Mouse (Mus musculus) kidney, postnatal 0 days (tissue): ENCODE measurements around the gene Tmem267. TPM values are rescaled to one million over a fixed set of nuclear protein-coding genes. Genes with fewer than 3 reads are reported as not detected.
"Not testable (repeated sequence)": the region's sequence is repeated elsewhere in the genome, so short reads cannot be mapped to it uniquely, and the experiment has no call there.

Experiments
- ATAC-seq: fragments of 200-750 bp; cut with Nextera tagmentation; replicated peaks from 2 replicates; pipeline ENCODE4 v1.8.0; 2017; ENCODE audit warnings: low read depth, moderate number of reproducible peaks, moderate TSS enrichment, moderate library complexity; ENCODE audit not compliant: low FRiP score
- DNase-seq: peaks from one replicate; pipeline ENCODE4 v3.0.0-alpha.2; 2016; ENCODE audit warnings: low spot score
- H3K27ac ChIP-seq: fragments of 300-500 bp; sonication (generic); 2 replicates; pipeline ENCODE4 v1.5.1; 2014; ENCODE audit warnings: mild to moderate bottlenecking
- H3K27me3 ChIP-seq: fragments of 300-500 bp; sonication (generic); 2 replicates; pipeline ENCODE4 v1.6.1; 2014; ENCODE audit warnings: low read length, mixed read lengths; ENCODE audit not compliant: insufficient read depth
- H3K36me3 ChIP-seq: fragments of 300-500 bp; sonication (generic); 2 replicates; pipeline ENCODE4 v1.6.1; 2014; ENCODE audit warnings: low read length, mixed read lengths; ENCODE audit not compliant: insufficient read depth
- H3K4me1 ChIP-seq: fragments of 300-500 bp; sonication (generic); replicated peaks from 2 replicates; pipeline ENCODE4 v1.6.1; 2014; ENCODE audit warnings: antibody characterized with exemption, low read length, mixed read lengths; ENCODE audit not compliant: insufficient read depth
- H3K4me2 ChIP-seq: fragments of 300-500 bp; sonication (generic); 2 replicates; pipeline ENCODE4 v1.6.1; 2014; ENCODE audit warnings: mild to moderate bottlenecking, low read length, moderate library complexity, mixed read lengths
- H3K4me3 ChIP-seq: fragments of 300-500 bp; sonication (generic); replicated peaks from 2 replicates; pipeline ENCODE4 v1.5.1; 2014; ENCODE audit warnings: low read depth, low read length
- H3K9ac ChIP-seq: fragments of 300-500 bp; sonication (generic); 2 replicates; pipeline ENCODE4 v1.6.1; 2014; ENCODE audit warnings: low read depth, low read length
- H3K9me3 ChIP-seq: fragments of 300-500 bp; sonication (generic); replicated peaks from 2 replicates; pipeline ENCODE4 v1.6.1; 2016; ENCODE audit warnings: low read length, inconsistent platforms, mixed read lengths
- CTCF ChIP-seq: IDR thresholded peaks from 2 replicates; pipeline ENCODE4 v1.5.1; 2016; ENCODE audit warnings: antibody characterized with exemption, low read depth, mild to moderate bottlenecking, moderate library complexity
- WGBS: fragments of 180-500 bp; shearing (Covaris S2); extraction: QIAGEN DNeasy Blood & Tissue Kit; methylation state at CpG from one replicate; pipeline ENCODE4 v1.1.7; 2014; 5-methylcytosine and 5-hydroxymethylcytosine counted together
- polyA plus RNA-seq: library from polyadenylated mRNA; unstranded; fragments of >200 nt; fragmentation: Nextera tagmentation; extraction: Ambion mirVana; gene quantifications from 2 replicates; pipeline ENCODE4 v1.2.1, GENCODE M21; 2015

The Tmem267 gene
- polyA plus RNA-seq, 1 experiment from 2014 or later, result 1.8 TPM

GRCm38 (mm10) chr13:119462596-119463560 is 25.0 kb upstream of the Tmem267 start, which contains the start of gene 4833420G17Rik:
4833420G17Rik (plus strand) TSS chr13:119462768.
- Histone ChIP-seq H3K4me3 (peak within 1 kb of the TSS; percentile 86), H3K27ac (peak within 1 kb of the TSS; percentile 85), H3K9ac (peak within 1 kb of the TSS; percentile 81), H3K27me3 (no peaks in the 10 kb centered on the region), H3K4me1 (peaks cover 5% of the 10 kb centered on the region; the same call in 1 of the 2 replicates), H3K36me3 (peaks cover 21% of the 10 kb centered on the region), H3K9me3 (no peaks in the 10 kb centered on the region), H3K4me2 (peak within 1 kb of the TSS; percentile 76)
- no peak for TF ChIP-seq CTCF
- ATAC-seq (peak; percentile 96), DNase-seq (peak; percentile 94)
- WGBS, result under 1% methylated on average over 57 of the region's 57 CpGs

- Histone ChIP-seq H3K4me3 (no peak overlapping the region), H3K4me1 (no peaks in the 10 kb centered on the region), H3K36me3 (peaks cover 45% of the 10 kb centered on the region), H3K27me3 (no peaks in the 10 kb centered on the region), H3K9ac (no peak overlapping the region), H3K27ac (no peak overlapping the region), H3K4me2 (no peak overlapping the region), H3K9me3 (no peaks in the 10 kb centered on the region)
- no peak for TF ChIP-seq CTCF
- ATAC-seq, result no peak
- WGBS, result 92% methylated on average over 9 of the region's 9 CpGs
- DNase-seq, result no peak
Measured at GRCm38 (mm10) chr13:119476631-119477030, 11.2 kb upstream of the Tmem267 start.

- 95% methylated on average over 2 of the region's 2 CpGs for WGBS
- H3K27me3 ChIP-seq, result no peaks in the 10 kb centered on the region
- no peak for ATAC-seq
- no peak overlapping the region for H3K27ac ChIP-seq
- H3K9ac ChIP-seq, result no peak overlapping the region
- H3K4me3 ChIP-seq, result no peak overlapping the region
- no peak for DNase-seq
- no peaks in the 10 kb centered on the region for H3K9me3 ChIP-seq
- peaks cover 45% of the 10 kb centered on the region for H3K36me3 ChIP-seq
- TF ChIP-seq CTCF, result no peak
- H3K4me2 ChIP-seq, result no peak overlapping the region
- H3K4me1 ChIP-seq, result no peaks in the 10 kb centered on the region
Measured at GRCm38 (mm10) chr13:119477789-119478188, 10.1 kb upstream of the Tmem267 start.

- H3K4me2 ChIP-seq, result no peak overlapping the region; the same call in 1 of the 2 replicates
- ATAC-seq, result no peak
- no peak for TF ChIP-seq CTCF
- no peak overlapping the region for H3K4me3 ChIP-seq
- no peak for DNase-seq
- no peaks in the 10 kb centered on the region for H3K27me3 ChIP-seq
- no peaks in the 10 kb centered on the region; the same call in 1 of the 2 replicates for H3K9me3 ChIP-seq
- 32% methylated on average over 7 of the region's 7 CpGs for WGBS
- no peak overlapping the region; the same call in 1 of the 2 replicates for H3K9ac ChIP-seq
- no peaks in the 10 kb centered on the region for H3K4me1 ChIP-seq
- 0 out of 2 replicates have a peak, but pooled peaks cover 19% of the 10 kb centered on the region for H3K36me3 ChIP-seq
- no peak overlapping the region for H3K27ac ChIP-seq
Measured at GRCm38 (mm10) chr13:119487354-119487753, 485 bp upstream of the Tmem267 start.

GRCm38 (mm10) chr13:119492083-119492482 is 4.2 kb downstream of the Tmem267 start:
- 90% methylated on average over 10 of the region's 10 CpGs for WGBS
- H3K4me3 ChIP-seq, ATAC-seq, H3K27ac ChIP-seq, H3K4me1 ChIP-seq, H3K4me2 ChIP-seq, H3K36me3 ChIP-seq, H3K27me3 ChIP-seq, H3K9me3 ChIP-seq, H3K9ac ChIP-seq: not testable (repeated sequence)
- peak; percentile 4 for DNase-seq

GRCm38 (mm10) chr13:119494938-119495337 is 7.1 kb downstream of the Tmem267 start:
- H3K36me3 ChIP-seq, H3K9ac ChIP-seq, H3K4me2 ChIP-seq, H3K4me3 ChIP-seq, H3K27ac ChIP-seq, H3K27me3 ChIP-seq, H3K4me1 ChIP-seq, ATAC-seq, H3K9me3 ChIP-seq, DNase-seq: not testable (repeated sequence)
- 95% methylated on average over 9 of the region's 22 CpGs for WGBS

GRCm38 (mm10) chr13:119596321-119597211 is 108.7 kb downstream of the Tmem267 start:
- not testable (repeated sequence) for H3K9me3 ChIP-seq, H3K27me3 ChIP-seq, H3K36me3 ChIP-seq, H3K9ac ChIP-seq, H3K27ac ChIP-seq, H3K4me3 ChIP-seq, H3K4me1 ChIP-seq, H3K4me2 ChIP-seq
- DNase-seq (peak; percentile 71), ATAC-seq (peak; percentile 91)
- WGBS, result 67% methylated on average over 14 of the region's 16 CpGs

- H3K9ac ChIP-seq, H3K36me3 ChIP-seq, H3K27ac ChIP-seq, H3K4me3 ChIP-seq, H3K4me2 ChIP-seq, H3K27me3 ChIP-seq, H3K9me3 ChIP-seq, ATAC-seq, H3K4me1 ChIP-seq: not testable (repeated sequence)
- peak; percentile 24 for DNase-seq
Measured at GRCm38 (mm10) chr13:119598466-119598865, 110.6 kb downstream of the Tmem267 start.
